In genomic region chr19:45953286-45953685, GRCm38 (mm10) we compare ENCODE assay signal across 8 mouse cellular contexts. TPM values are rescaled to one million over a fixed set of nuclear protein-coding genes. Genes with fewer than 3 reads are reported as not detected.
DNase-seq lines count a peak whose midpoint lies in the region; ATAC-seq and TF ChIP-seq lines count a peak whose summit lies in the region.
"Had no signal": no experiment of that assay in that cellular context is flagged by ENCODE, and none has a peak within 500 bp of the region (broad histone marks: within the 10 kb centered on the region; RNA-seq: fewer than 3 reads in every experiment).

No protein-coding gene starts in this region.

- peak; percentile 81 for TF ChIP-seq CTCF in intestine, postnatal 0 days (IDR thresholded peaks at IDR 0.05; ENCODE audit: low read depth)

- no peaks in the 10 kb centered on the region for H3K9me3 ChIP-seq in intestine, postnatal 0 days (ENCODE audit: control insufficient read depth)
- H3K9me3 ChIP-seq in intestine, embryonic 15.5 days, result no peaks in the 10 kb centered on the region
- H3K9me3 ChIP-seq: limb, embryonic 15.5 days had no signal

- 13% methylated on average over 3 of the region's 3 CpGs for WGBS in intestine, postnatal 0 days
- 10% methylated on average over 3 of the region's 3 CpGs for WGBS in intestine, embryonic 15.5 days

- ATAC-seq in intestine, postnatal 0 days, result no peak
- ATAC-seq in intestine, embryonic 15.5 days, result no peak
- peak; percentile 44; the same call in 1 of the 2 replicates for ATAC-seq in megakaryocyte progenitor cell, adult 5-6 weeks (replicated peaks; ENCODE audit: poor library complexity)

- H3K4me2 ChIP-seq in intestine, postnatal 0 days (replicated peaks; ENCODE audit: low read depth), result no peak overlapping the region
- H3K4me2 ChIP-seq in intestine, embryonic 15.5 days (replicated peaks), result no peak overlapping the region
- H3K4me2 ChIP-seq: limb, embryonic 15.5 days had no signal

- DNase-seq in CD4-positive helper T cell, adult 2 months (ENCODE audit: low read depth, low spot score), result peak; percentile 37
- peak; percentile 38 for DNase-seq in MN1 (ENCODE audit: low spot score)
- peak; percentile 42 for DNase-seq in heart, postnatal 4 days
- no peak for DNase-seq in urinary bladder, adult 2 months (ENCODE audit: low spot score)

- no peaks in the 10 kb centered on the region for H3K27me3 ChIP-seq in intestine, postnatal 0 days (replicated peaks; ENCODE audit: control insufficient read depth, insufficient read depth, low read length)
- no peaks in the 10 kb centered on the region for H3K27me3 ChIP-seq in intestine, embryonic 15.5 days (replicated peaks)
- H3K27me3 ChIP-seq: limb, embryonic 15.5 days had no signal

- H3K4me3 ChIP-seq in intestine, postnatal 0 days (ENCODE audit: low read depth, low read length), result no peak overlapping the region
- H3K4me3 ChIP-seq in intestine, embryonic 15.5 days (replicated peaks), result no peak overlapping the region
- H3K4me3 ChIP-seq: limb, embryonic 15.5 days had no signal

- H3K9ac ChIP-seq in intestine, postnatal 0 days (ENCODE audit: low read depth, low read length), result no peak overlapping the region
- H3K9ac ChIP-seq in intestine, embryonic 15.5 days, result no peak overlapping the region
- H3K9ac ChIP-seq: limb, embryonic 15.5 days had no signal

- no peak overlapping the region for H3K27ac ChIP-seq in intestine, postnatal 0 days (ENCODE audit: low read depth, low read length)
- no peak overlapping the region for H3K27ac ChIP-seq in intestine, embryonic 15.5 days
- H3K27ac ChIP-seq: limb, embryonic 15.5 days had no signal

- peaks cover 22% of the 10 kb centered on the region for H3K36me3 ChIP-seq in intestine, postnatal 0 days (ENCODE audit: control insufficient read depth, insufficient read depth)
- no peaks in the 10 kb centered on the region for H3K36me3 ChIP-seq in intestine, embryonic 15.5 days

- no peaks in the 10 kb centered on the region for H3K4me1 ChIP-seq in intestine, postnatal 0 days (replicated peaks; ENCODE audit: control insufficient read depth, insufficient read depth, low read length)
- H3K4me1 ChIP-seq in intestine, embryonic 15.5 days (replicated peaks), result no peaks in the 10 kb centered on the region
- H3K4me1 ChIP-seq: limb, embryonic 15.5 days had no signal

RNA-seq across cellular contexts. Expression of gene Armh3, which starts 45.0 kb away (rescaled TPM):
- 9.9 and 10.1 TPM in 2 replicates for polyA plus RNA-seq in intestine, postnatal 0 days (2015; fragmentation: Nextera tagmentation; extraction: Ambion mirVana)
- 15.5 and 16.5 TPM in 2 replicates for polyA plus RNA-seq in intestine, embryonic 15.5 days (2015; fragmentation: Nextera tagmentation; extraction: Ambion mirVana)
- 10 to 100 TPM; 14.8 to 16.9 TPM for total RNA-seq in heart, postnatal 4 days (2021)
- 11.3 and 11.8 TPM in 2 replicates for total RNA-seq in megakaryocyte progenitor cell, adult 5-6 weeks (2015)
- total RNA-seq in megakaryocyte progenitor cell, adult 5-6 weeks (2017), result 5.3 and 9.0 TPM in 2 replicates
- polyA plus RNA-seq in urinary bladder, adult 2 months (2012; rRNA removed), result 11.1 and 12.6 TPM in 2 replicates

RNA-seq across cellular contexts. Expression of gene Hps6, which starts 50.0 kb away (rescaled TPM):
- 5.3 and 5.4 TPM in 2 replicates for polyA plus RNA-seq in intestine, postnatal 0 days (2015; fragmentation: Nextera tagmentation; extraction: Ambion mirVana)
- polyA plus RNA-seq in intestine, embryonic 15.5 days (2015; fragmentation: Nextera tagmentation; extraction: Ambion mirVana), result 8.8 and 9.5 TPM in 2 replicates
- total RNA-seq in heart, postnatal 4 days (2021), result 1 to 10 TPM; 5.6 to 5.8 TPM
- total RNA-seq in megakaryocyte progenitor cell, adult 5-6 weeks (2015), result 0.49 and 1.1 TPM in 2 replicates
- total RNA-seq in megakaryocyte progenitor cell, adult 5-6 weeks (2017), result 5.9 and 7.1 TPM in 2 replicates
- 6.6 and 6.7 TPM in 2 replicates for polyA plus RNA-seq in urinary bladder, adult 2 months (2012; rRNA removed)
